Mouse (Mus musculus): ENCODE measurements at regions not wholly inside any gene's neighbourhood (a gene's known extent, or its start where the extent isn't known, plus 50 kb on each side); places are given as distances from the start of the nearest gene placed in this dataset.

- DNase-seq (ENCODE audit: low read depth, low spot score): peak; percentile 14
Measured at GRCm38 (mm10) chr9:91561331-91561730, 195.7 kb upstream of the Zic1 start.

GRCm38 (mm10) chr9:91559794-91560193, 194.2 kb upstream of the Zic1 start:
- DNase-seq (ENCODE audit: low read depth, low spot score): no peak

- peak; percentile 96 for DNase-seq (ENCODE audit: low read depth, low spot score)
Measured at GRCm38 (mm10) chr9:91547051-91547450, 181.4 kb upstream of the Zic1 start.

GRCm38 (mm10) chr9:91545402-91545801, 179.8 kb upstream of the Zic1 start:
- peak; percentile 90 for DNase-seq (ENCODE audit: low read depth, low spot score)

GRCm38 (mm10) chr9:91528838-91529475, 163.3 kb upstream of the Zic1 start:
- peak; percentile 19 for DNase-seq (ENCODE audit: low read depth, low spot score)

- DNase-seq (ENCODE audit: low read depth, low spot score): no peak
Measured at GRCm38 (mm10) chr9:91528388-91528787, 162.8 kb upstream of the Zic1 start.

- peak; percentile 67 for DNase-seq (ENCODE audit: low read depth, low spot score)
Measured at GRCm38 (mm10) chr9:91520521-91520920, 154.9 kb upstream of the Zic1 start.

GRCm38 (mm10) chr9:91509672-91510071, 144.1 kb upstream of the Zic1 start:
- no peak for DNase-seq (ENCODE audit: low read depth, low spot score)

- DNase-seq (ENCODE audit: low read depth, low spot score): no peak
Measured at GRCm38 (mm10) chr9:91503657-91504329, 138.2 kb upstream of the Zic1 start.

- DNase-seq (ENCODE audit: low read depth, low spot score): peak; percentile 41
Measured at GRCm38 (mm10) chr9:91476596-91476995, 111.0 kb upstream of the Zic1 start.

- DNase-seq (ENCODE audit: low read depth, low spot score): peak; percentile 8
Measured at GRCm38 (mm10) chr9:91462713-91463425, 97.3 kb upstream of the Zic1 start.

- no peak for DNase-seq (ENCODE audit: low read depth, low spot score)
Measured at GRCm38 (mm10) chr9:91459921-91460320, 94.3 kb upstream of the Zic1 start.

- no peak for DNase-seq (ENCODE audit: low read depth, low spot score)
Measured at GRCm38 (mm10) chr9:91456843-91457242, 91.2 kb upstream of the Zic1 start.

GRCm38 (mm10) chr9:91456253-91456823, 90.7 kb upstream of the Zic1 start:
- no peak for DNase-seq (ENCODE audit: low read depth, low spot score)

GRCm38 (mm10) chr9:91439106-91439505, 73.5 kb upstream of the Zic1 start:
- no peak for DNase-seq (ENCODE audit: low read depth, low spot score)

Measured in brain, adult 2 months (tissue).